Mouse (Mus musculus) heart, adult 10 weeks (tissue): ENCODE measurements around the gene Mmachc. TPM values are rescaled to one million over a fixed set of nuclear protein-coding genes. Genes with fewer than 3 reads are reported as not detected.

Experiments used
- polyA plus RNA-seq: library from polyadenylated mRNA; stranded (reverse); fragments of 350-450 nt; fragmentation: Illumina TruSeq; extraction: RNeasy Lipid Tissue Mini Kit (QIAGEN cat#74804); gene quantifications from one replicate; pipeline ENCODE4 v1.2.3, GENCODE M21; 2014; ENCODE audit warnings: low read depth, low replicate concordance

Mmachc gene
- polyA plus RNA-seq, result 56.3 TPM

DNA sequence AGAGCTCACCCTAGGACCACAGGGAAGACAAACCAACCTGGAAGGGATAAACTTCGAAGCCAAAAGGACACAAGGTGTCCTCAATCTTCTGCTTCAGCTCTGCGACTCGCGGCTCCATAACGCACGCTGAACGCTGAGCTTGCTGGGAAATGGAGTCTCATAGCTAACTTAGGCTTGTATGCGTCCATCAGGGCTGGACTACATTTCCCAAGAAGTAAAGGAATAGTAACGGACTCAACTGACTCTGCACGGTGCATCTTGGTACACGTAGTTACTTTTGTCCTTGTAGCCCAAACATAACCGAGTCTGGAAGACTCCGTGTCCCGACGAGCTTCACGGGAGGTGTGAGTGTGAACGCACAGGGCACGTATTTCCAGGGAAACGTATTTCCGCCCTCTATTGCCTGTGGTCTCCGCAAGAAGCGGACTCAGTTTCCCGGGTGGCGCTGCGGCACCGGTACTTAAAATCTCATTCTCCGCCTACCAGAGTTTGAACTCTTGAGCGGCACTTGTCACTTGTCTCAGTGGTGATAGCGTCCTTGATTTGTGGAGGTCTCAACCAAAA, at the start of gene Mmachc, which contains the start of gene Ccdc163:
TSS of gene Mmachc (minus strand) at position 206 of the 564 bp plus-strand sequence.
TSS of gene Ccdc163 (plus strand) at position 309 of the 564 bp plus-strand sequence.

DNA sequence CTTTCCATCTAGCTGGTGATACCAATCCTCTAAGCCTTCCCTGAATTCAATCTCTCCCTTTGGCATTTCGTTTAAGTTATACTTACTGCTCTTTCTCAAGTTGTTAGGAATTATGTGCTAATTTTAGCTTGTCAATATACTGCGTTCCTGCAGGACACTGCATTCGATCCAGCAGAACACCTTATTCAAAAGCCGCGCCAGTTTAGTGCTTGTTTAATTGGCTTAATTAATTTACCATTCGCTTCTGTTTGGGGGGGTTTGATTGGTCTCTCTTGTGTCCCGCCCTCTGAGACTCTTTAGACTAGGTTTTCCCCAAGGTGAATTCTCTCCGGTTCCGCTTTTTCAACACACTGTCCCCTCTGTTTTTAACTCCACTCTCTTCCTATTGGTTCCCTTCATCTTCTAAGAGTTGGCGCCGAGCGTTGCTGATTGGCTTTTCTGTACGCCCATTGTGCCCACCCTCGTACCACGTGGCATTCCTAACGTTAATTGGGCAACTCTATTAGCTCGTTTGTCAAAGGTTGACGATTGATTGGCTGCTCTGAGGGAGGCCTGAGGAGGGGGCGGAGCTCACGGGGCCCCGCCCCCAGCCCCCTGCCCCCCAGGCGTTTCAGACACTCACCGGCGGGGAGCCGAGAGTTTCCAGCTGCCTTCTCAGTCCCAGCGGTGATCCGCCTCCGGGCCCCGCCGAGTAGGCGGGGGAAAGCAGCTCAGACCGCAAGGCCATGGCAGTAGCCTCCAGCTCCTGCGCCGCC, 12.3 kb upstream of the Mmachc start, which contains the start of gene Tesk2:
TSS of gene Tesk2 (plus strand) at position 606 of the 755 bp plus-strand sequence.

DNA sequence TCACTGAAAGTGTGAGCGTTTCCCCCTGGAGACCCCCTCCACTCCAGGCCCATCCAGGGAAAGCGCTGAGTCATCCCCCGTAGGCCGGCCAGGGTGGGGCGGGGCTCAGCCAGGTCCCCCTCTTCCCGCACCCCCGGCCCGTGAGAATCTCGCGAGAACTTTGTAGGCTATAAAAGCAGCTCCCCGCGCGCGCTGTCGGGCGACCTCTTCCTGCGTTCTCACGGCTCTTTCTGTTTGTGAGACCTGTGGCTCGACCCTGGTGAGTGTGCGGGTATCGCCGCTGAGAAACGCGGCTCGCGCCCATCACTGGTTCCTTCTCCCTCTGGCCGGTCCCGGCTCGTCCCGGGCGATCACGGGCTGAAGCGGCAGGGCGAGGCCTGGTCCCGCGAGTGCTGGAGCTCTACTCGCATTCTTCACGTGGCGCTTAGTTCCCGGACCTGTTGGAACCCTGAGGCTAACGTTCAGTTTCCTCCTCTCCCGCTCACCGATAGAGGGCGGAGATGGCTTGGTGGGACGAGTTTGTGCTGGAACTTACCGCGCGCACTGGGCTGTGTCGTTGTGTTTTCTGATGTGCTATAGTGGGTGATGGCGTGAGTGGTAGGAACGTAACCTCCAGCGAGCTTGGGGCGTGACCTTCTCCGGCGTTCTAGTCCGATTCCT, 22.7 kb downstream of the Mmachc start, which contains the start of gene Prdx1:
TSS of gene Prdx1 (plus strand) at position 143 of the 660 bp plus-strand sequence.

Other genes with a start within 250 kb of the Mmachc start
- gene Mast2, start 244.2 kb downstream of the Mmachc start, polyA plus RNA-seq, result 94.7 TPM
- 11.9 TPM for gene Ipp, start 200.9 kb downstream of the Mmachc start, polyA plus RNA-seq
- 39.4 TPM for gene Tmem69, start 152.5 kb downstream of the Mmachc start, polyA plus RNA-seq
- gene Gpbp1l1, start 150.7 kb downstream of the Mmachc start, polyA plus RNA-seq, result 45.6 TPM
- 3.7 TPM for gene Ccdc17, start 111.8 kb downstream of the Mmachc start, polyA plus RNA-seq
- gene Nasp, start 80.5 kb downstream of the Mmachc start, polyA plus RNA-seq, result 28.0 TPM
- 265 TPM for gene Akr1a1, start 56.7 kb downstream of the Mmachc start, polyA plus RNA-seq
- gene Prdx1, start 22.9 kb downstream of the Mmachc start, polyA plus RNA-seq, result 614 TPM
- gene Ccdc163, start 103 bp upstream of the Mmachc start, polyA plus RNA-seq, result 15.1 TPM
- 2.0 TPM for gene Tesk2, start 12.5 kb upstream of the Mmachc start, polyA plus RNA-seq
- gene Toe1, start 99.2 kb upstream of the Mmachc start, polyA plus RNA-seq, result 11.1 TPM
- 2.5 TPM for gene Mutyh, start 99.3 kb upstream of the Mmachc start, polyA plus RNA-seq
- gene Hpdl, start 113.3 kb upstream of the Mmachc start, polyA plus RNA-seq, result 3.7 TPM
- gene Zswim5, start 169.0 kb upstream of the Mmachc start, polyA plus RNA-seq, result 0.94 TPM